Mouse (Mus musculus) megakaryocyte, embryonic 14.5 days (primary cell): Measurements from ENCODE around the gene Arsb.

ENCODE experiments used
- FLI1 ChIP-seq: IDR thresholded peaks from 2 replicates; pipeline ENCODE4 v1.6.1; 2012; ENCODE audit warnings: low read length, inconsistent platforms, mixed read lengths
- GATA1 ChIP-seq: IDR thresholded peaks from 3 replicates; pipeline ENCODE4 v1.6.1; 2012; ENCODE audit warnings: mixed read lengths, low read length, inconsistent platforms, borderline replicate concordance

GRCm38 (mm10) chr13:93771588-93772278 lies at the start of gene Arsb:
- TF ChIP-seq GATA1 (no peak), FLI1 (no peak)
